Mouse (Mus musculus) C2C12 (cell line): ENCODE measurements at regions not wholly inside any gene's neighbourhood (a gene's known extent, or its start where the extent isn't known, plus 50 kb on each side); places are given as distances from the start of the nearest gene placed in this dataset.

Experiments
- H3K27me3 ChIP-seq: one replicate; pipeline ENCODE4 v1.6.1; 2011; ENCODE audit not compliant: control insufficient read depth, insufficient read depth, insufficient read length
- H3K36me3 ChIP-seq: one replicate; pipeline ENCODE4 v1.6.1; 2011; ENCODE audit not compliant: control insufficient read depth, insufficient read depth
- H3K4me3 ChIP-seq: one replicate; pipeline ENCODE4 v1.5.1; 2011; ENCODE audit warnings: mild to moderate bottlenecking, control low read depth; ENCODE audit not compliant: poor library complexity, insufficient read depth, severe bottlenecking
- H3K79me2 ChIP-seq: one replicate; pipeline ENCODE4 v1.6.1; 2011; ENCODE audit not compliant: control insufficient read depth, insufficient read depth
- H3K79me3 ChIP-seq: one replicate; pipeline ENCODE4 v1.6.1; 2011; ENCODE audit warnings: low read depth, control low read depth
- H3ac ChIP-seq: one replicate; pipeline ENCODE3; 2011; ENCODE audit warnings: low read depth; ENCODE audit not compliant: control insufficient read depth, insufficient read length
- CEBPB ChIP-seq: IDR thresholded peaks from one replicate; pipeline ENCODE4 v1.6.1; 2011; ENCODE audit warnings: low read depth, mild to moderate bottlenecking, control low read depth, moderate library complexity
- CTCF ChIP-seq: IDR thresholded peaks from one replicate; pipeline ENCODE4 v1.5.1; 2011; ENCODE audit not compliant: control insufficient read depth, insufficient read depth, insufficient read length
- FOSL1 ChIP-seq: IDR thresholded peaks from one replicate; pipeline ENCODE4 v1.8.0; 2011; ENCODE audit warnings: mild to moderate bottlenecking, low read length; ENCODE audit not compliant: poor library complexity, insufficient read depth, severe bottlenecking
- MAX ChIP-seq: IDR thresholded peaks from one replicate; pipeline ENCODE4 v1.6.1; 2011; ENCODE audit warnings: mild to moderate bottlenecking, control low read depth
- MYOD1 ChIP-seq: IDR thresholded peaks from one replicate; pipeline ENCODE4 v1.6.1; 2011; ENCODE audit warnings: low read depth; ENCODE audit not compliant: control insufficient read depth, insufficient read length
- MYOG ChIP-seq: IDR thresholded peaks from one replicate; pipeline ENCODE4 v1.6.1; 2011; ENCODE audit not compliant: control insufficient read depth, insufficient read length; ENCODE audit errors: extremely low read depth
- USF1 ChIP-seq: IDR thresholded peaks from one replicate; pipeline ENCODE4 v1.6.1; 2011; ENCODE audit warnings: low read depth, mild to moderate bottlenecking, control low read depth, moderate library complexity

DNA sequence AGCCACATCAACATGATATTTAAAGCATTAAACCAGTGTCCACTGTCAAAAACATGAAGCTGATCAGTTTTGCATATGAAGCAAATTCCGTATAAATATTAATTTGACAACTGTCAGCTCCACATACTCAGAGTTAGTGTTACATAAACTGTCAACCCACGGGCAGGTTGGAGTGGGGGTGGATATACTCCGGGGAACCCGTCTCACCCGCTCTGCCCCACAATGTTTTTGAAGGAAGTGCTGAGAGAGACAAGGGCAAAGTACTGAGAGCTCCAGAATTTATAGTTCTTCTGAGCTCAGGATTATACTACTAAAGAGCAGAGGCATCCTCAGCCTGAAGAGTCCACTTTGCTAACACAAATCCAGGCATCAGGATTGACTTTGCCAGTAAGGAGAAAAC, 132.5 kb upstream of the Ptprk start:
- H3ac ChIP-seq, result no peak overlapping the region
- H3K27me3 ChIP-seq, result no peaks in the 10 kb centered on the region
- no peaks in the 10 kb centered on the region for H3K79me2 ChIP-seq
- TF ChIP-seq CTCF, result no peak
- TF ChIP-seq MYOD1, result no peak
- no peak for TF ChIP-seq MYOG
- no peak for TF ChIP-seq CEBPB
- no peak for TF ChIP-seq MAX
- no peak for TF ChIP-seq USF1
- H3K79me3 ChIP-seq, result no peaks in the 10 kb centered on the region
- no peak overlapping the region for H3K4me3 ChIP-seq
- H3K36me3 ChIP-seq, result no peaks in the 10 kb centered on the region

DNA sequence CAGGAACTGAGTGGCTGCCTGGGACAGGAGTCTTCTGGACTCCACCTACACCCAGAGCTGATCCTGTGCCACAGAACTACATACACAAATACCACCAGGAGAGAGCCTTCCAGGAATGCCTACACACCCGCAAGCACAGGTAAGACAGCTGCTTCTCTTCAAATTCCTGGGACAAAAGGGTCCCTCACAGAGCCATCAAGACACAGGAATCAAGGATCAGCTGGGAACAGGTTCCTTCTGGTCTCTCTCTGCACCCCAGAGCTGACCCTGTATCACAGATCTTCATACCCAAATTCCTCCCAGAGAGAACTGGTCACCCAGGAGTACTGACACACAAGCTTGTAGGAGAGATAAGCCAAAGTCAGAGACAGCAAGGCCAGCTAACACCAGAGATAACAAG, 125.5 kb upstream of the Ptprk start:
- Histone ChIP-seq H3K36me3 (no peaks in the 10 kb centered on the region), H3K4me3 (no peak overlapping the region), H3K27me3 (no peaks in the 10 kb centered on the region), H3ac (no peak overlapping the region), H3K79me2 (no peaks in the 10 kb centered on the region), H3K79me3 (no peaks in the 10 kb centered on the region)
- TF ChIP-seq MAX, result no peak
- no peak for TF ChIP-seq FOSL1
- no peak for TF ChIP-seq CEBPB
- TF ChIP-seq CTCF, result no peak
- TF ChIP-seq MYOD1, result no peak
- TF ChIP-seq USF1, result no peak
- no peak for TF ChIP-seq MYOG

- TF ChIP-seq CEBPB (peak; percentile 53), MYOG (no peak), FOSL1 (peak; percentile 54), CTCF (no peak), USF1 (peak; percentile 87), MYOD1 (no peak), MAX (no peak)
- Histone ChIP-seq H3K4me3 (no peak overlapping the region), H3K79me3 (no peaks in the 10 kb centered on the region), H3ac (no peak overlapping the region), H3K79me2 (no peaks in the 10 kb centered on the region), H3K36me3 (no peaks in the 10 kb centered on the region), H3K27me3 (no peaks in the 10 kb centered on the region)
Observed at GRCm38 (mm10) chr10:27968202-27968601, 106.4 kb upstream of the Ptprk start.

GRCm38 (mm10) chr10:27984047-27984446, 90.6 kb upstream of the Ptprk start:
- no peak for TF ChIP-seq CTCF
- TF ChIP-seq FOSL1, result peak; percentile 55
- TF ChIP-seq MAX, result peak; percentile 96
- TF ChIP-seq USF1, result peak; percentile 52
- no peak for TF ChIP-seq MYOG
- TF ChIP-seq CEBPB, result peak; percentile 35
- no peak for TF ChIP-seq MYOD1
- no peak overlapping the region for H3ac ChIP-seq
- H3K36me3 ChIP-seq, result no peaks in the 10 kb centered on the region
- no peak overlapping the region for H3K4me3 ChIP-seq
- H3K79me2 ChIP-seq, result no peaks in the 10 kb centered on the region
- H3K27me3 ChIP-seq, result no peaks in the 10 kb centered on the region
- no peaks in the 10 kb centered on the region for H3K79me3 ChIP-seq

GRCm38 (mm10) chr10:27985068-27985467, 89.6 kb upstream of the Ptprk start:
- no peaks in the 10 kb centered on the region for H3K79me2 ChIP-seq
- H3K36me3 ChIP-seq, result no peaks in the 10 kb centered on the region
- no peak overlapping the region for H3K4me3 ChIP-seq
- no peaks in the 10 kb centered on the region for H3K27me3 ChIP-seq
- H3ac ChIP-seq, result no peak overlapping the region
- H3K79me3 ChIP-seq, result no peaks in the 10 kb centered on the region
- TF ChIP-seq MAX, result no peak
- peak; percentile 29 for TF ChIP-seq FOSL1
- peak; percentile 31 for TF ChIP-seq CEBPB

DNA sequence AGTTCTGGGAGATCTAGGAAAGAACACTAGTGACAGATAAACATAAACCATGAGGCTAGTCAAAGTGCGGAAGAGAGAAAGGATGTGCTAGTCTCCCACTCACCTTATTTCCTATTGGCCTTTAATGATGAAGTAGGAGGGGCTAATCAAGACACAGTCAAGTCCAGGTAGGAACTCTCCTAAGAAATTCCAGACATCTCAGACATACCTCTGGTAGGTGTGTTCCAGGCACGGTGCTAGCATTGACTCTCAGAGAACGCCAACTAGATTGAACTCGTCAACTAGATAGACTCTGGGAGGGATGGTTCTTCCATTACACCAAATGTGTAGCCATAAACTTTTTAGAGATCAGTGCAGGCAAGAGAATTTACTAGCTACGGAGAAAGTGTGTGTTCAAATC, 87.6 kb upstream of the Ptprk start:
- Histone ChIP-seq H3K4me3 (no peak overlapping the region), H3K79me3 (no peaks in the 10 kb centered on the region), H3K79me2 (no peaks in the 10 kb centered on the region), H3ac (no peak overlapping the region), H3K27me3 (no peaks in the 10 kb centered on the region), H3K36me3 (no peaks in the 10 kb centered on the region)
- no peak for TF ChIP-seq MAX
- TF ChIP-seq FOSL1, result no peak
- no peak for TF ChIP-seq MYOG
- no peak for TF ChIP-seq CTCF
- no peak for TF ChIP-seq USF1
- TF ChIP-seq CEBPB, result no peak
- TF ChIP-seq MYOD1, result no peak

DNA sequence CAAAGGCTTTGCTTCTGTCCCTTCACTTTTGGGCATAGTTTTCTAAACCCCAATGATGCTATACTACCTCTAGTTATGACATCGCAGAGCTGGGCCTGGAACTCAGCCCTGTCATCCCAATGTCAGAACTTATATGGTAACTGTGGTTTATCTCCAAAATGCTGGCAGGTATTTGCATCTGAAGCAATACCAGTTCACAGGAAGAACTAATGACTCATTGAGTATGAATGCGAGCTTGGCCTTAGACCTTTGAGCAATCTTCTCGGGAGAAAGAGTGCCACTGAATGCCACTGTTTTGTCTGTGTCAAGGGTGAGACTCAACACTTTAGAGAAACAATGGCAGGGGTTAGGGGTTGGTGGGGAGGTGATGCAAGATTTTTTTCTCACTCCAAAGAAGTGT, 86.6 kb upstream of the Ptprk start:
- Histone ChIP-seq H3K79me2 (no peaks in the 10 kb centered on the region), H3K4me3 (no peak overlapping the region), H3ac (no peak overlapping the region), H3K79me3 (no peaks in the 10 kb centered on the region), H3K36me3 (no peaks in the 10 kb centered on the region), H3K27me3 (no peaks in the 10 kb centered on the region)
- TF ChIP-seq MYOD1 (no peak), FOSL1 (peak; percentile 66), CEBPB (peak; percentile 96)
